8 mouse cellular contexts compared by ENCODE assay signal in the genomic region with DNA sequence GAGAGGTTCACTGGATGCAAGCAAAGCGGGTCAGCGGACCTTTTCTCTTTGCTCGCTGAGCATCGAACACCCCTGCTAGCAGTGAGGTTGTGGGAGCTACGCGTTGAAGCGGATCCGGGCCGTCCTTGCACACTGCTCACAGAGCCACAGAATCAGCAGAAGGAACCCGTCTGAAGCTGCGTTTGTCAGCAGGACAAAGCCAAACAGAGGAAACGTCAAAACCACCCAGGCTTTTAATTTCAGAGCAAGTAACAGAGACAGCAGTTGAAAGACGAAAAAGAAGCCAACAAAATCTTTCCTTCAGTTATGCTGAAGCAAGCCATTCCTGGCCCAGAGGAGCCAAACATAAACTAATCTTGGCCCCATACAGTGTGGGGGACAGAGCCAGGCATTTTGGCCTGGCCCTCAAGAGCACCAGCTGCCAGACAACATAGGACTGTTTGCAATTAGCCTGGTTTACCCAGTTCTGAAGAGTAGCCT.
DNase-seq lines count a peak whose midpoint lies in the region; ATAC-seq and TF ChIP-seq lines count a peak whose summit lies in the region.

No protein-coding gene starts in this region.

- H3K27me3 ChIP-seq in forebrain, embryonic 14.5 days (replicated peaks; ENCODE audit: control insufficient read depth, insufficient read depth, low read length): no peaks in the 10 kb centered on the region
- no peaks in the 10 kb centered on the region for H3K27me3 ChIP-seq in hindbrain, postnatal 0 days (ENCODE audit: insufficient read depth, low read length)

- H3K9ac ChIP-seq in forebrain, embryonic 14.5 days (ENCODE audit: low read length): 0 out of 2 replicates have a peak overlapping the region, but pooled peaks have one; percentile 21
- H3K9ac ChIP-seq in hindbrain, postnatal 0 days (replicated peaks; ENCODE audit: low read length): no peak overlapping the region

- H3K4me3 ChIP-seq in forebrain, embryonic 14.5 days (ENCODE audit: low read depth, low read length): no peak overlapping the region
- H3K4me3 ChIP-seq in hindbrain, postnatal 0 days (ENCODE audit: low read length): no peak overlapping the region

- peak overlapping the region; percentile 28; the same call in 1 of the 2 replicates for H3K27ac ChIP-seq in forebrain, embryonic 14.5 days (ENCODE audit: low read depth, low read length)
- peak overlapping the region; percentile 49; the same call in 1 of the 2 replicates for H3K27ac ChIP-seq in hindbrain, postnatal 0 days

- H3K9me3 ChIP-seq in forebrain, embryonic 14.5 days (replicated peaks; ENCODE audit: control insufficient read depth, low read length): no peaks in the 10 kb centered on the region
- no peaks in the 10 kb centered on the region for H3K9me3 ChIP-seq in hindbrain, postnatal 0 days (ENCODE audit: low read length)

- peak; percentile 8 for DNase-seq in kidney, postnatal 14 days
- no peak for DNase-seq in kidney, postnatal 36 days
- peak; percentile 37 for DNase-seq in forebrain, embryonic 14.5 days (ENCODE audit: low spot score)
- peak; percentile 53 for DNase-seq in hindbrain, postnatal 0 days (ENCODE audit: low spot score)
- DNase-seq in retina, postnatal 1 day: peak; percentile 19
- no peak for DNase-seq in right cerebral cortex, postnatal 14 days
- no peak for DNase-seq in yolk sac, embryonic 10.5 days (ENCODE audit: low spot score)

- ATAC-seq in forebrain, embryonic 14.5 days: peak; percentile 65; the same call in 1 of the 2 replicates
- ATAC-seq in hindbrain, postnatal 0 days: peak; percentile 84
- no peak for ATAC-seq in monocyte, adult 5-6 weeks (replicated peaks; ENCODE audit: insufficient number of reproducible peaks, low FRiP score, low TSS enrichment, poor library complexity, severe bottlenecking)

- no peaks in the 10 kb centered on the region for H3K36me3 ChIP-seq in forebrain, embryonic 14.5 days (ENCODE audit: control insufficient read depth, insufficient read depth, low read length)
- no peaks in the 10 kb centered on the region for H3K36me3 ChIP-seq in hindbrain, postnatal 0 days (ENCODE audit: insufficient read depth, low read length)

- 11% methylated on average over 13 of the region's 13 CpGs for WGBS in forebrain, embryonic 14.5 days
- WGBS in hindbrain, postnatal 0 days: 11% methylated on average over 13 of the region's 13 CpGs

- H3K4me2 ChIP-seq in forebrain, embryonic 14.5 days (ENCODE audit: low read length): peak overlapping the region; percentile 7; the same call in 1 of the 2 replicates
- peak overlapping the region; percentile 22 for H3K4me2 ChIP-seq in hindbrain, postnatal 0 days (ENCODE audit: low read depth, low read length)

- no peak for TF ChIP-seq CTCF in hindbrain, postnatal 0 days (IDR thresholded peaks at IDR 0.05; ENCODE audit: low read depth)

- no peaks in the 10 kb centered on the region for H3K4me1 ChIP-seq in forebrain, embryonic 14.5 days (ENCODE audit: control insufficient read depth, insufficient read depth, low read length)
- H3K4me1 ChIP-seq in hindbrain, postnatal 0 days (ENCODE audit: insufficient read depth, low read length): peaks cover 8% of the 10 kb centered on the region

Comparison
In these comparisons a context has a peak if more than half of its experiments do, and no peak if none do; other contexts are left out.
1. DNase-seq: peak in kidney, postnatal 14 days (single experiment), forebrain, embryonic 14.5 days (single experiment), hindbrain, postnatal 0 days (single experiment) and retina, postnatal 1 day (single experiment); none in kidney, postnatal 36 days (0 of 2), right cerebral cortex, postnatal 14 days (single experiment) and yolk sac, embryonic 10.5 days (single experiment).